Mouse (Mus musculus): ENCODE results near the gene Slc2a8. TPM values are rescaled to one million over a fixed set of nuclear protein-coding genes. Genes with fewer than 3 reads are reported as not detected.

Slc2a8 gene
- polyA plus RNA-seq, 1 experiment from 2014 or later: 21.1 TPM

GRCm38 (mm10) chr2:32928947-32929829 lies 52.7 kb downstream of the Slc2a8 start:
- 83% methylated on average over 19 of the region's 19 CpGs for WGBS

GRCm38 (mm10) chr2:32928235-32928946 lies 53.5 kb downstream of the Slc2a8 start:
- 31% methylated on average over 10 of the region's 10 CpGs for whole genome bisulfite sequencing
- Histone ChIP-seq H3K36me3 (ENCODE audit: control insufficient read depth, insufficient read depth, low read length) (peaks cover 23% of the 10 kb centered on the region), H3K9ac (ENCODE audit: low read depth, low read length) (0 out of 2 replicates have a peak overlapping the region, but pooled peaks have one; percentile 28), H3K4me1 (ENCODE audit: control insufficient read depth, insufficient read depth, low read length) (no peaks in the 10 kb centered on the region), H3K4me3 (ENCODE audit: low read length) (no peak overlapping the region), H3K9me3 (ENCODE audit: control insufficient read depth, low read length) (no peaks in the 10 kb centered on the region), H3K4me2 (replicated peaks; ENCODE audit: low read depth, low read length) (no peak overlapping the region), H3K27me3 (ENCODE audit: control insufficient read depth, insufficient read depth, low read length) (no peaks in the 10 kb centered on the region), H3K27ac (ENCODE audit: low read depth, low read length) (no peak overlapping the region)
- peak; percentile 59 for ATAC-seq (ENCODE audit: low FRiP score, low TSS enrichment)

More at GRCm38 (mm10) chr2:32928947-32929829, 52.7 kb downstream of the Slc2a8 start:
- ATAC-seq (ENCODE audit: low FRiP score, low TSS enrichment): no peak
- H3K4me1 ChIP-seq (ENCODE audit: control insufficient read depth, insufficient read depth, low read length): no peaks in the 10 kb centered on the region
- H3K27me3 ChIP-seq (ENCODE audit: control insufficient read depth, insufficient read depth, low read length): no peaks in the 10 kb centered on the region
- peaks cover 19% of the 10 kb centered on the region; the same call in 1 of the 2 replicates for H3K36me3 ChIP-seq (ENCODE audit: control insufficient read depth, insufficient read depth, low read length)
- 0 out of 2 replicates have a peak overlapping the region, but pooled peaks have one; percentile 28 for H3K9ac ChIP-seq (ENCODE audit: low read depth, low read length)
- no peak overlapping the region for H3K4me2 ChIP-seq (replicated peaks; ENCODE audit: low read depth, low read length)
- H3K9me3 ChIP-seq (ENCODE audit: control insufficient read depth, low read length): no peaks in the 10 kb centered on the region
- H3K4me3 ChIP-seq (ENCODE audit: low read length): no peak overlapping the region
- no peak overlapping the region for H3K27ac ChIP-seq (ENCODE audit: low read depth, low read length)

DNA sequence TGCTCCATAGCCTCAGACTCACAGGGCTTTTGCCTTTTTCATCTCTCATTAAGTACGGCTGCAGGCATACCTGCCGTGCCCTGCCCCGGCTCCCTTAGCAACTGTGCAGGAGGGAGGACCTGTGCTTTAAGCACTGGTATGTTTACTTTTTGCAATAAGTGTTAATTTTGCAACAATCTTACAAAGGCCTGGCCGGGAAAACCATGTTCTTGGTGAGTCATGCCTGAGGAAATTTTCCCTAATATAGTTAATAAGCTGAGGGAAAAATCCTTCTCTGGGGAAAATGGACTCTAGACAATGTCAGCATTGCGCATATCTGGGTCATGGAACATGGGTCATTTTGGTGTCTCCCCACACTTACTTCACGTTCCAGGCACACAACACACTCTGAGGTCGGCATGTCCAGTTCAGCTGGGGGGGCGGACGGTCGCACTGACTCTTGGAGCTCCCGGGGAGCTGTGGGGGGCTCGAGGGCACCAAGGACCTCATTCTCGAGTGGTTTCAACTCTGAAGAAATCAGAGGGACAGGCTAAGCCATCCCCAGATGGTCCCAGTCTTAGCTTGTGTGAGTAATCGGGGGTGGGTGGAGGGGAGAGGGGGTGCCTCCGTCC lies 54.2 kb downstream of the Slc2a8 start:
- Histone ChIP-seq H3K36me3 (ENCODE audit: control insufficient read depth, insufficient read depth, low read length) (peaks cover 22% of the 10 kb centered on the region), H3K9ac (ENCODE audit: low read depth, low read length) (no peak overlapping the region), H3K27ac (ENCODE audit: low read depth, low read length) (no peak overlapping the region), H3K4me3 (ENCODE audit: low read length) (no peak overlapping the region), H3K4me2 (replicated peaks; ENCODE audit: low read depth, low read length) (no peak overlapping the region), H3K4me1 (ENCODE audit: control insufficient read depth, insufficient read depth, low read length) (no peaks in the 10 kb centered on the region), H3K27me3 (ENCODE audit: control insufficient read depth, insufficient read depth, low read length) (no peaks in the 10 kb centered on the region), H3K9me3 (ENCODE audit: control insufficient read depth, low read length) (no peaks in the 10 kb centered on the region)
- WGBS: 79% methylated on average over 15 of the region's 15 CpGs
- ATAC-seq (ENCODE audit: low FRiP score, low TSS enrichment): peak; percentile 24; the same call in 1 of the 2 replicates

DNA sequence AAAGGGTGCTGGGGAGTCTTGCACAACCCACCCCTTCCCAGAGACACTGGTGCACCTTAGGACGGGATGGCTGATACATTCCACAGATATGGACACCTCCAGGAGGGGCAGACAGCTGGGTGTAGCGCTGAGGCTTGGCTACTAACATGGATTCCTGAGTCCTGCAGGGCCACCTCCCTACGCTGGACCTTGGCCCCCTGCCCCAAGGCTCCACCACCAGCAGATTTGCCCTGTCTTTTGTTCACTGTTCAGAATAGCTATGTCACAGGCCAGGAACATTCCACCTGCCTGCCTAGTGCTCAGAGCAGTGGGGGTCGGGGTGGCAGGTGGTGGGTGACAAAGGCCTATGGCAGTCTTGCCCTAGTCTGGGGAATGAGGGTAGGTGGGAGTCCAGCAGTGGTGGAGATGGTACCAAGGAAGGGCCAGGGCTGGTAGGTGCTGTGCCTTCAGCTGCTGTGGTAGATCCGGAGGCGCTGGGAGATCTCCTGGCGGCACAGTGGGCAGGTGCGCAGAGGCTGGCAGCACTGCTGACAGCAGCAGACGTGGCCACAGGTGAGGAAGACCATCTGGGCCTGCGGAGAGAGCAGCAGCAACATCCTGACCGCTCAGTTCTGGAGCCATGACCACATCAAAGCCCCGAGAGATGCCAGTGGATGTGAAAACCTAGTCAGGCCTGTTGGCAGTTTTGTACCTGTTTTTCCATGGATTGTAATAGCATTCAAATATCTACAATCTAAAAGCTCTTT lies 55.4 kb downstream of the Slc2a8 start:
- Histone ChIP-seq H3K4me1 (ENCODE audit: control insufficient read depth, insufficient read depth, low read length) (no peaks in the 10 kb centered on the region), H3K27me3 (ENCODE audit: control insufficient read depth, insufficient read depth, low read length) (no peaks in the 10 kb centered on the region), H3K27ac (ENCODE audit: low read depth, low read length) (no peak overlapping the region), H3K36me3 (ENCODE audit: control insufficient read depth, insufficient read depth, low read length) (peaks cover 33% of the 10 kb centered on the region), H3K9me3 (ENCODE audit: control insufficient read depth, low read length) (no peaks in the 10 kb centered on the region), H3K4me3 (ENCODE audit: low read length) (no peak overlapping the region), H3K4me2 (replicated peaks; ENCODE audit: low read depth, low read length) (no peak overlapping the region), H3K9ac (ENCODE audit: low read depth, low read length) (no peak overlapping the region)
- no peak for ATAC-seq (ENCODE audit: low FRiP score, low TSS enrichment)
- 92% methylated on average over 12 of the region's 12 CpGs for WGBS

DNA sequence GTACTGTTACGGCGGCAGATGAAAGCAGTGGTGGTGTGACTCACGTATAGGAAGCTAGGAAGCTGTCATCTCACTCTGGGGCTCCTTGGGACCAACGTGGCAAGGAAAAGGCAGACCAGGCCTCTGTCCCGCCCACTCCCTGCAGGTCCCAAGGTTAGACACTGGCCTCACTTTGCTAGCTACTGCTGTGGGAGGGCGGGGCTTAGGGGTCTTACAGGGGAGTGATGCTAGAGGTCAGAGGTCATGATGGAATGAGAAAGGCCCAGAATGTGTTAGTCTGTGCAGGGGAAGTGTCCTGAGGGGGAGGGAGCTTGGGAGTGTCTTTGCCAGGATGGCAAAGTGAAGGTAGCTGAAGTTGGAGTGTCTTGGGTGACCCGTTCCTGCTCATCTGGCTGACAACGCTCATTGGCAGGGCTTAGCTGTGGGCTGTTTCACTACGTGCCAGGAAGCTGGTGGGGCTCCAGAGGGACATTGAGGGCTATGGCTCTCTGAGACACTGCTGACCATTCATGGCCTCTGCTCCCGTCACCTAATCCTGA lies 57.5 kb downstream of the Slc2a8 start:
- H3K4me1 ChIP-seq (ENCODE audit: control insufficient read depth, insufficient read depth, low read length): no peaks in the 10 kb centered on the region
- no peak overlapping the region for H3K4me2 ChIP-seq (replicated peaks; ENCODE audit: low read depth, low read length)
- peaks cover 54% of the 10 kb centered on the region for H3K36me3 ChIP-seq (ENCODE audit: control insufficient read depth, insufficient read depth, low read length)
- no peak for ATAC-seq (ENCODE audit: low FRiP score, low TSS enrichment)
- no peaks in the 10 kb centered on the region for H3K27me3 ChIP-seq (ENCODE audit: control insufficient read depth, insufficient read depth, low read length)
- H3K9me3 ChIP-seq (ENCODE audit: control insufficient read depth, low read length): no peaks in the 10 kb centered on the region
- 72% methylated on average over 10 of the region's 10 CpGs for WGBS
- no peak overlapping the region for H3K4me3 ChIP-seq (ENCODE audit: low read length)
- H3K9ac ChIP-seq (ENCODE audit: low read depth, low read length): no peak overlapping the region
- H3K27ac ChIP-seq (ENCODE audit: low read depth, low read length): no peak overlapping the region

DNA sequence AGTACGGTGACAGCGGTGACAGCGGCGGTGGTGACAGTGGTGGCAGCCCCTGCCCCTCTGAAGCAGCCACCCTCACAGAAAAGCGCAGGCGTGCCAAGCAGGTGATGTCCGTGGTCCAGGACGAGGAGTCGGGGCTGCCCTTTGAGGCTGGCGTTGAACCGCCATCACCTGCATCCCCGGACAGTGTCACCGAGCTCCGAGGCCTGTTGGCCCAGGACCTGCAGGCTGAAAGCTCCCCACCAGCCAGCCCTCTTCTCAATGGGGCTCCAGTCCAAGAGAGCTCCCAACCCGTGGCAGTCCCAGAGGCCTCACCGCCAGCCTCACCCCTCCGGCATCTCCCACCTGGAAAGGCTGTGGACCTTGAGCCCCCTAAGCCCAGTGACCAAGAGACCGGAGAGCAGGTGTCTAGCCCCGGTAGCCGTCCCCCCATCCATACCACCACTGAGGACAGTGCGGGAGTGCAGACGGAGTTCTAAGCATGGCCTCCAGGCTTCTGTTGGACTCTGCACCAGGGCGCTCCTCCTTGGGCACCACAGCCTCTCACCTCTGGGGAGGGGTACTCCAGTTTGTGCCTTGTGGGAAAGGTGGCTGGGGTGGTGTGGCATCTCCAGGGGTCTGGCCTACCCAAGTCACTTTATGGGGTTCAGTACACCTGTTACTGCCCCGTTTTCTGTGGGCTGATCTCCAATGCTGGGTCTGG lies 58.2 kb downstream of the Slc2a8 start:
- no peaks in the 10 kb centered on the region for H3K9me3 ChIP-seq (ENCODE audit: control insufficient read depth, low read length)
- 88% methylated on average over 24 of the region's 24 CpGs for WGBS
- H3K9ac ChIP-seq (ENCODE audit: low read depth, low read length): no peak overlapping the region
- no peaks in the 10 kb centered on the region for H3K4me1 ChIP-seq (ENCODE audit: control insufficient read depth, insufficient read depth, low read length)
- H3K27ac ChIP-seq (ENCODE audit: low read depth, low read length): no peak overlapping the region
- no peak for ATAC-seq (ENCODE audit: low FRiP score, low TSS enrichment)
- H3K27me3 ChIP-seq (ENCODE audit: control insufficient read depth, insufficient read depth, low read length): no peaks in the 10 kb centered on the region
- H3K4me2 ChIP-seq (replicated peaks; ENCODE audit: low read depth, low read length): no peak overlapping the region
- no peak overlapping the region for H3K4me3 ChIP-seq (ENCODE audit: low read length)
- H3K36me3 ChIP-seq (ENCODE audit: control insufficient read depth, insufficient read depth, low read length): peaks cover 56% of the 10 kb centered on the region

Measured in kidney, embryonic 14.5 days (tissue).